Mouse (Mus musculus) spleen, adult 2 months (tissue): Measurements from ENCODE around the gene Usp2.

Experiments
- CTCF ChIP-seq: fragments of 200-500 bp; IDR thresholded peaks from 2 replicates; pipeline ENCODE4 v1.5.1; 2011; ENCODE audit warnings: mild to moderate bottlenecking, inconsistent platforms; ENCODE audit not compliant: insufficient read depth, insufficient read length, insufficient replicate concordance; ENCODE audit errors: extremely low read depth
- POLR2A ChIP-seq: fragments of 200-500 bp; IDR thresholded peaks from 2 replicates; pipeline ENCODE4 v1.6.1; 2011; ENCODE audit warnings: low read depth, low read length, inconsistent platforms

GRCm38 (mm10) chr9:44033957-44034727, 32.7 kb upstream of the Usp2 start:
- TF ChIP-seq CTCF (no peak), POLR2A (no peak)
